Mouse (Mus musculus): ENCODE results near the gene Idh3a. TPM values are rescaled to one million over a fixed set of nuclear protein-coding genes. Genes with fewer than 3 reads are reported as not detected.
"Not testable (repeated sequence)": the region's sequence is repeated elsewhere in the genome, so short reads cannot be mapped to it uniquely, and the experiment has no call there.

Gene Idh3a
- polyA plus RNA-seq, 1 experiment, result 17.2 TPM

DNA sequence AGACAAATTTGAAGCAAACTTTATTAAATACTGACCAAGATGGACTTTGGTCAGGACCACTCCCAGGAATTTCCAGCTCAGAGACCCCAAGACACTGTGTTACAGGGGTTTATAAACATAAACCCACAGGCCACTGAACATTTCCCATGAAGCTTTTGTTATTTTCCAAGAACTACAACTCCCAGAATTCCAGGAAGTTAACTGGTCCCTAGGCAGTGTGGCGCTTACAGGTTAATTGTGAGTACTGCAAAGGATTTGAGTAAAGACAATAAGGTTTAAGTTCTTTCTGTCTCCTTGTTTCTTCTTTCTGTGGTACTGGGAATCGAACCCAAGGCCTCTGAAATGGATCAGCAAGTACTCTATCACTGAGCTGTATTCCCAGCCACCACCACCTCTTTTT, 17.4 kb upstream of the Idh3a start:
- 77% methylated on average over 2 of the region's 2 CpGs for WGBS
- no peak overlapping the region for H3K27ac ChIP-seq (ENCODE audit: control insufficient read depth, insufficient read depth, low read depth, low read length, poor library complexity)
- no peak overlapping the region for H3K4me3 ChIP-seq (replicated peaks; ENCODE audit: control insufficient read depth, low read depth, low read length)
- TF ChIP-seq POLR2A (IDR thresholded peaks at IDR 0.05; ENCODE audit: borderline replicate concordance, control insufficient read depth, low read depth, low read length) (no peak), CTCF (IDR thresholded peaks at IDR 0.05; ENCODE audit: control insufficient read depth, insufficient read depth, low read length) (no peak)
- H3K4me1 ChIP-seq (ENCODE audit: control insufficient read depth, insufficient read depth, low read length), result no peaks in the 10 kb centered on the region; the same call in 1 of the 2 replicates

DNA sequence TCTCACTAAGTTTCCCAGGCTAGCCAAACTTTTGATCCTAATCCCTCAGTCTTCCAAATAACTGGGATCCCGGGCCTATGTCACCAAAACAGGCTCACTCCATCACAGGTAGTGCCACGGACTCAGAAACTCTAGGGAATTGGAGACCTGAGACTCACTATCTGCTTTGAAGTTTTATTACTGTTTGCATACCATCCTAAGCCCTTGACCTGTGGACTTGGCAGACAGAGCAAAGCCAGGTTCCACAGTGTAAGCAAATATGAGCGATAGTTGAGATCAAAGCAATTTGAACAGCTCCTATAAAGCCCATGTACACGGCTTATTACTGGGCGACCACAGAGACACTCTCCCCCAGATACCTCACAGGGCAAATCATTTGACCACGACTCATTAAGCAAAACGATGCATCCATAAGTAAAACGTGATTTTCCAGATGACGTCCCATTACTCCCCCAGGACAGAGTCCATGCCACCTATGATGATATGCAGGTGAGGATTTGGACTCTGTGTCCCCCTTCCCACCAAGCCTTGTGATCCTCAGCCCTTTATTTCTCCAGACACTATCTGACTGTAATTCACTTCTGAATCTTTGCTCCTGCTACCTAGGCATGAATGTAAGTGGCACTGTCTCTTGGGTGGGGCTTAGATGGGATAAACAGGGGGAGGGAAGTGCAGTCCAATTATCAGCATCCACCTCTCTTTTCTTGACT, 14.8 kb upstream of the Idh3a start:
- TF ChIP-seq CTCF (IDR thresholded peaks at IDR 0.05; ENCODE audit: control insufficient read depth, insufficient read depth, low read length), result no peak
- TF ChIP-seq POLR2A (IDR thresholded peaks at IDR 0.05; ENCODE audit: borderline replicate concordance, control insufficient read depth, low read depth, low read length), result no peak
- H3K27ac ChIP-seq (ENCODE audit: control insufficient read depth, insufficient read depth, low read depth, low read length, poor library complexity), result no peak overlapping the region
- H3K4me3 ChIP-seq (replicated peaks; ENCODE audit: control insufficient read depth, low read depth, low read length), result no peak overlapping the region
- no peaks in the 10 kb centered on the region; the same call in 1 of the 2 replicates for H3K4me1 ChIP-seq (ENCODE audit: control insufficient read depth, insufficient read depth, low read length)
- WGBS, result 78% methylated on average over 9 of the region's 9 CpGs

DNA sequence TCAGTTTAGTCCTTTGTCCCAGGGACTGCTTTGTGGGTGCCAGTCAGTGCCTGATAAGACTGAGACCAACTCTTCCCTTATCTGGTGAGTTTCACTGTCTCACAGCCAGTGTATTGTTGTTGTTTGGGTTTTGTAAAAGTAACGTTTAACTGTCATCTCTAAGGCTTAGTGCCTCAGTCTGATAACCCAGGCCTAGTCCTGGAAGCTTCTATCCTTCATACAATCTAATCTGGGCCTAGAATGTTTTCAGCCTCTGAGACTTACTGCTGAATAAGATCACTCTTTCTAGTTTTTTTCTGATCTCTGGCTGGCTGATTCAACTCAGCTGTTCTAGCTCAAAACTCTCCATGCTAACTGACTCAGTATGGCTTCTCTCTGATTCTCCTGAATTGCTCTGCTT, 2.4 kb upstream of the Idh3a start:
- Histone ChIP-seq H3K4me1 (ENCODE audit: control insufficient read depth, insufficient read depth, low read length) (no peaks in the 10 kb centered on the region), H3K27ac (ENCODE audit: control insufficient read depth, insufficient read depth, low read depth, low read length, poor library complexity) (no peak overlapping the region), H3K4me3 (replicated peaks; ENCODE audit: control insufficient read depth, low read depth, low read length) (no peak overlapping the region)
- 48% methylated on average over 1 of the region's 1 CpGs for WGBS
- TF ChIP-seq CTCF (IDR thresholded peaks at IDR 0.05; ENCODE audit: control insufficient read depth, insufficient read depth, low read length), result no peak
- no peak for TF ChIP-seq POLR2A (IDR thresholded peaks at IDR 0.05; ENCODE audit: borderline replicate concordance, control insufficient read depth, low read depth, low read length)

DNA sequence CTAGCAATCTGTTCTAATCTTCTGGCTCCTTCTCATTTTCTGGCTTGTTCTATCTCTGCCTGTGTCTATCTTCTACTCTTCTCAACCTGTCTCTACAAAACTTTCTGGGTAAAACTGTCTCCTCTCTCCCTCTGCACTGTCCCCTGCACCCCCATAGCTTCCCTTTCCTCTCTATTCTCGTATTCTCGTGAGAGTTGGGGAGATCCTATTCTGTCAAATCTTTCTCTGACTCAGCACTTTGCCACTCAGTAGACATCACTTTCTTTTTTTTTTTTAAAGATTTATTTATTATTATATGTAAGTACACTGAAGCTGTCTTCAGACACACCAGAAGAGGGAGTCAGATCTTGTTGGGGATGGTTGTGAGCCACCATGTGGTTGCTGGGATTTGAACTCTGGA, 2.0 kb upstream of the Idh3a start:
- not testable (repeated sequence) for H3K4me1 ChIP-seq (ENCODE audit: control insufficient read depth, insufficient read depth, low read length); H3K4me3 ChIP-seq (replicated peaks; ENCODE audit: control insufficient read depth, low read depth, low read length); H3K27ac ChIP-seq (ENCODE audit: control insufficient read depth, insufficient read depth, low read depth, low read length, poor library complexity)
- 52% methylated on average over 2 of the region's 2 CpGs for WGBS

DNA sequence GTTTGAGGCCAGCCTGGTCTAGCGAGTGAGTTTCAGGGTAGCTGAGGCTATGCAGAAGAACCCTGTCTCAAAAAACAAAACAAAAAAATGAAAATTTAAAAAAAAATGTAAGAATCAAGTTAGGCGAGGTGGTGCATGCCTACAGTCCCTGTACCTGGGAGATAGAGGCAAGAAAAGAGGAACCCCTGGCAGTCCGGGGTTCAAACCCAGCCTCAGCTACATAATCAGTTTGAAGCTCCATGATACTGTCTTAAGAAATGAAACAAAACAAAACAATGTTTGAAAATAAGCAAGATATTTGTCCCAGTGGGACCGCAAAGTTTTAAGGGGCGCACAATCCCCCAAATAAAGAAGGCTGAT, 315 bp upstream of the Idh3a start:
- 28% methylated on average over 5 of the region's 5 CpGs for WGBS
- H3K27ac ChIP-seq (ENCODE audit: control insufficient read depth, insufficient read depth, low read depth, low read length, poor library complexity), result no peak overlapping the region
- no peak overlapping the region for H3K4me3 ChIP-seq (replicated peaks; ENCODE audit: control insufficient read depth, low read depth, low read length)
- H3K4me1 ChIP-seq (ENCODE audit: control insufficient read depth, insufficient read depth, low read length), result no peaks in the 10 kb centered on the region
- TF ChIP-seq POLR2A (IDR thresholded peaks at IDR 0.05; ENCODE audit: borderline replicate concordance, control insufficient read depth, low read depth, low read length) (no peak), CTCF (IDR thresholded peaks at IDR 0.05; ENCODE audit: control insufficient read depth, insufficient read depth, low read length) (no peak)

DNA sequence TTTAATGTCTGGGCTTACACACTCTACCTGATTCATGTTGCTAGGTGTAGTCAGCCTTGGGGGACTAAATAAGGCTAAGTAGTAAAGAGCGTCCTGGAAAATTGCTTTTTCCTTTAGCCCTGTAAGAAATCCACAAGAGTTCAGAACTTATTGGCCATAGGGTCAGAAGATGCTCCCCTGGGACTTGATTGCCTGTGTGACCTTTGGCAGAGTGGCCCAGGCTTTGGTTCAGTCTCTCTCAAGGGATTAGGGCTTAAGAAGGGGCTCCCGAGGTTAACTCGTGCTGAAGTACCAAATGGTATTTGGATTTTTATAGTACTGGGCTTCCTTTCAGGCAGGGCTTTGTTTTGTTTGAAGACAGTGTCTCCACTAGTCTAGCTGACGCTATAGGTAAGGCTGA, 1.7 kb downstream of the Idh3a start:
- no peak overlapping the region for H3K27ac ChIP-seq (ENCODE audit: control insufficient read depth, insufficient read depth, low read depth, low read length, poor library complexity)
- WGBS, result 83% methylated on average over 4 of the region's 4 CpGs
- TF ChIP-seq CTCF (IDR thresholded peaks at IDR 0.05; ENCODE audit: control insufficient read depth, insufficient read depth, low read length) (no peak), POLR2A (IDR thresholded peaks at IDR 0.05; ENCODE audit: borderline replicate concordance, control insufficient read depth, low read depth, low read length) (no peak)
- H3K4me3 ChIP-seq (replicated peaks; ENCODE audit: control insufficient read depth, low read depth, low read length), result no peak overlapping the region
- no peaks in the 10 kb centered on the region for H3K4me1 ChIP-seq (ENCODE audit: control insufficient read depth, insufficient read depth, low read length)

DNA sequence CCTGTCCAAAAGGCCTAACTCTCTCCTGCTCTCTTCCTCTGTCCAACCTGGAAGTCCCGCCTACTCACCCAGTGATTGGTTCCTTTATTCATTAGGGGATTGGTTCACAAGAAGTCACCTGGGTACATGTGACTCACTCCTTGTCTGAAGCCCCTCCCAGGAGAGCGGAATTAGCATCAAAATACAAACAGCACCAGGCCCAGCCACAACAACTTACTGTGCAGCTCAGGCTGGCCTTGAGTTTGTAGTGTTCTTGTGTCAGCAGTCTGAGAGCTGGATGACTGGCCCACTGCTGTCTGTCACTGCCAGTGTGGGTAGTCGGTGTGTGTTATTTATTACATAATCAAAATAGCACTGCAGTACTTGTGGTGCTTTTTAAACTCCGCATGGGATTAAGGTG, 7.5 kb downstream of the Idh3a start:
- 81% methylated on average over 4 of the region's 4 CpGs for WGBS
- H3K27ac ChIP-seq (ENCODE audit: control insufficient read depth, insufficient read depth, low read depth, low read length, poor library complexity); H3K4me1 ChIP-seq (ENCODE audit: control insufficient read depth, insufficient read depth, low read length); H3K4me3 ChIP-seq (replicated peaks; ENCODE audit: control insufficient read depth, low read depth, low read length): not testable (repeated sequence)

DNA sequence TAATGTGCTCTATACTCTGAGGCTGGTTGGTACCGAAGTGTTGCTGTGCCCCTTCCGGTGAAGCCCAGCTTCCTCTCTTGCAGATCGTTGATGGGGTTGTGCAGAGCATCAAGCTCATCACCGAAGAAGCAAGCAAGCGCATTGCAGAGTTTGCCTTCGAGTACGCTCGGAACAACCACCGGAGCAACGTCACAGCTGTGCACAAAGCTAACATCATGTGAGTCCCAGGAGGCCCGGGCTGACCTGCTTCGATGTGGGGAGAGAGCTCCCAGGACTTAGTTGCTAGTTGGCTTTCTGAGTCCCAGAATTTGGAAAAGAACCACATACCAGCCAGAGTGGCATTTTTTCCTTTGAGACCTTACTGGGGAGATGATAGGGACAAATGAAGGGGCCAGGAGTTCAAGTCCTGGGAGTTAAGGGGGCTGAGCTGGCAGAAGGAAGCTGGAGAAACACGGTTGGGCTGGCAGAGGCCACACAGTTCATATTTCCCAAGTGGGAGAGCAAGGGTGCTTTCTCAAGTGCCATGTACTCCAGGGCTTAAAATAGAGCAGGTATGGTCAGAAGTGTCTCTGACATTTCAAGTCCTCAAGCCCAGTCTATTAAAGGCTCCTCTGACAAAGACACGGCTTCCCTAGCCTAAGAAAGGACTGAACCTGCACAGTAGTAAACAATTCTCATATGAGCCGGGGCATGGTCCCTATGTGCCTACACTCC, 10.8 kb downstream of the Idh3a start:
- 91% methylated on average over 15 of the region's 15 CpGs for WGBS
- Histone ChIP-seq H3K4me3 (replicated peaks; ENCODE audit: control insufficient read depth, low read depth, low read length) (no peak overlapping the region), H3K27ac (ENCODE audit: control insufficient read depth, insufficient read depth, low read depth, low read length, poor library complexity) (no peak overlapping the region), H3K4me1 (ENCODE audit: control insufficient read depth, insufficient read depth, low read length) (peaks cover 1% of the 10 kb centered on the region; the same call in 1 of the 2 replicates)
- no peak for TF ChIP-seq POLR2A (IDR thresholded peaks at IDR 0.05; ENCODE audit: borderline replicate concordance, control insufficient read depth, low read depth, low read length)
- TF ChIP-seq CTCF (IDR thresholded peaks at IDR 0.05; ENCODE audit: control insufficient read depth, insufficient read depth, low read length), result no peak

DNA sequence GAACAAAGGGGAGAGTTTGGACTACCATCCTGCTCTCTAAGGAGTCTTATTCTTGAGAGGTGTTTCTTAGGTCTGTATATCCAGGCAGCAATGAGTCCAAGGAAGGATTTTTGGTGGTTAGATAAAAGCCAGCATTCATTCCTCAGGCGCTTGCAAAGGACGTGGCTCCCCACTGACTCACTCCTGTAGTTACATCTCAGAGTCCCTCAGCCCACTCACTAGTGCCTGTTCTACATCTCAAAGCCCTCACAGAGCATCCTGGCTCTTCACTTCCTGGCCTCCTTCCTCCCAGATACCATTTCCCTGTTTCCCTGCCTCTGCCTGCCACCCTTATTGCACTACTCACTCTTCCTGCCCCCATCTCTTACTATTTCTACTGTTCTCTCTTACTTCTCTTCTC, 16.3 kb downstream of the Idh3a start:
- Histone ChIP-seq H3K27ac (ENCODE audit: control insufficient read depth, insufficient read depth, low read depth, low read length, poor library complexity) (no peak overlapping the region), H3K4me3 (replicated peaks; ENCODE audit: control insufficient read depth, low read depth, low read length) (no peak overlapping the region), H3K4me1 (ENCODE audit: control insufficient read depth, insufficient read depth, low read length) (peaks cover 1% of the 10 kb centered on the region; the same call in 1 of the 2 replicates)
- no peak for TF ChIP-seq CTCF (IDR thresholded peaks at IDR 0.05; ENCODE audit: control insufficient read depth, insufficient read depth, low read length)
- no peak for TF ChIP-seq POLR2A (IDR thresholded peaks at IDR 0.05; ENCODE audit: borderline replicate concordance, control insufficient read depth, low read depth, low read length)
- WGBS, result 88% methylated on average over 2 of the region's 2 CpGs

Measured in bone marrow, adult 2 months (tissue).